Mouse (Mus musculus) G1E (cell line): ENCODE measurements around the gene Dusp3. TPM values are rescaled to one million over a fixed set of nuclear protein-coding genes. Genes with fewer than 3 reads are reported as not detected.

Source experiments
- ATAC-seq: 2 replicates; pipeline ENCODE4 v1.8.0; 2016; ENCODE audit warnings: mild to moderate bottlenecking; ENCODE audit not compliant: insufficient number of reproducible peaks, poor library complexity, low FRiP score, severe bottlenecking; ENCODE audit errors: extremely low read depth
- DNase-seq: peaks from one replicate; pipeline ENCODE4 v3.0.0; 2012; ENCODE audit warnings: low spot score
- H3K27me3 ChIP-seq: 2 replicates; pipeline ENCODE4 v1.6.1; 2012; ENCODE audit warnings: mild to moderate bottlenecking, low read length, inconsistent platforms; ENCODE audit not compliant: insufficient read depth
- H3K36me3 ChIP-seq: replicated peaks from 2 replicates; pipeline ENCODE3; 2012; ENCODE audit warnings: mild to moderate bottlenecking, inconsistent platforms
- H3K4me1 ChIP-seq: 2 replicates; pipeline ENCODE4 v1.6.1; 2012; ENCODE audit warnings: low read depth, low read length, inconsistent platforms, mixed read lengths; ENCODE audit not compliant: insufficient read depth
- H3K4me3 ChIP-seq: 2 replicates; pipeline ENCODE4 v1.5.1; 2012; ENCODE audit warnings: low read depth, mild to moderate bottlenecking, inconsistent platforms, low read length, moderate library complexity, mixed read lengths
- H3K9me3 ChIP-seq: replicated peaks from 2 replicates; pipeline ENCODE4 v1.6.1; 2012; ENCODE audit warnings: inconsistent platforms
- CTCF ChIP-seq: IDR thresholded peaks from 2 replicates; pipeline ENCODE4 v1.5.1; 2012; ENCODE audit warnings: low read depth, low read length, inconsistent platforms, mixed read lengths
- GATA1 ChIP-seq: IDR thresholded peaks from 2 replicates; pipeline ENCODE4 v1.6.1; 2012; ENCODE audit warnings: borderline replicate concordance, low read length, inconsistent platforms, mixed read lengths
- GATA2 ChIP-seq: IDR thresholded peaks from 2 replicates; pipeline ENCODE4 v1.6.1; 2012; ENCODE audit warnings: low read depth, low read length, inconsistent platforms, borderline replicate concordance
- POLR2AphosphoS5 ChIP-seq: IDR thresholded peaks from 2 replicates; pipeline ENCODE4 v1.6.1; 2012; ENCODE audit warnings: low read depth, low read length, inconsistent platforms; ENCODE audit not compliant: insufficient replicate concordance
- TAL1 ChIP-seq: conservative IDR thresholded peaks from 2 replicates; pipeline ENCODE4 v1.6.1; 2012; ENCODE audit warnings: low read depth, low read length, inconsistent platforms, mixed read lengths
- polyA plus RNA-seq: library from polyadenylated mRNA; stranded (reverse); fragments of >175 nt; gene quantifications from 2 replicates; pipeline ENCODE4 v1.2.3, GENCODE M21; 2012
- total RNA-seq, 2 experiments: library from RNA; stranded (forward) in 1 of 2; stranded (reverse) in 1 of 2; fragments of 200-1000 nt in 1 of 2; fragments of >200 nt in 1 of 2; fragmentation: Nextera tagmentation in 1 of 2; gene quantifications; 2 replicates each; pipeline ENCODE4 v1.2.3; 2014 to 2017

The Dusp3 gene
- total and polyA plus RNA-seq, 3 experiments: 3.4 to 17.3 (median 16.0) TPM

DNA sequence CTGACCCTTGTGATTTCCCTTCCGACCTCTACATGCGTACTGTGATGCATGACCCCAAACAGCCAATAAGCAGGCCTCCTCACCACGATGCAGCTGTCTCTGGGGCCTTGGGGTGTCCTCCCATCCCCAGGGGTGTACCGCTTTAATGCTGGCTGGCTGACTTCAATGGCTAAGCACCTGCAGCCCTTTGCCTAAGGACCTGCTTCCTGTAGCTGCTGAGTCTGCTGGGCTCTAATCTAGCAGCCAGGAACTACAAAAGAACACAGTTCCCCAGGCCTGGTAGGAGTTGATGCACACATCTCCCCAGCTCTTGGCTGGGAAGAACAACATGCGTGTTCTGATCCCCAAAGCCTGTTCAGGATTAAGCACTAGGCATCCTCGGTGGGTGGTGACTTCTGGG, 28.7 kb upstream of the Dusp3 start:
- Histone ChIP-seq H3K36me3 (no peaks in the 10 kb centered on the region), H3K27me3 (peaks cover 29% of the 10 kb centered on the region), H3K4me3 (no peak overlapping the region), H3K9me3 (no peaks in the 10 kb centered on the region), H3K4me1 (no peaks in the 10 kb centered on the region)
- TF ChIP-seq GATA1: no peak
- TF ChIP-seq CTCF: no peak
- TF ChIP-seq POLR2AphosphoS5: no peak
- TF ChIP-seq GATA2: no peak
- TF ChIP-seq TAL1: no peak
- ATAC-seq: no peak
- no peak for DNase-seq

DNA sequence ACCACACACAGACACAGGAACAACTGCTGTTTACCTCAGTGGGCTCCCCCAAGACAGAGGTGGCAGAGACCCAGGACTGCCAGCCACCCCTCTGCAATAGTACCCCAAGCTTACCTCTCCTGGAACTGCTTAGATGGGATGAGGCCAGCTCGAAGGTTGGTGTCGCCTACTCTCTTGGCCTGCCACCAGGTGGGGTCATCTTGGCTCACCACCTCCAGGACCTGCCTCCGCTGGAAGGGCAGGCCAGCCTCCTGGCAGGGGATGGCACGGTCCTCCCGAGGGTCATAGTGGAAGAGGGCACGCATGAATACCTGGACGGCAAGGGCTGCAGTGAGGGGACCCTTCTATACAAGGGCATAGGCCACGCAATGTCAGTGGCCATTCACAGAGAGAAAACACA, 26.4 kb upstream of the Dusp3 start:
- Histone ChIP-seq H3K4me3 (no peak overlapping the region), H3K36me3 (no peaks in the 10 kb centered on the region), H3K27me3 (peaks cover 24% of the 10 kb centered on the region), H3K4me1 (no peaks in the 10 kb centered on the region), H3K9me3 (no peaks in the 10 kb centered on the region)
- ATAC-seq (no peak), DNase-seq (no peak)
- TF ChIP-seq TAL1: no peak
- no peak for TF ChIP-seq CTCF
- no peak for TF ChIP-seq GATA1
- no peak for TF ChIP-seq POLR2AphosphoS5
- no peak for TF ChIP-seq GATA2

DNA sequence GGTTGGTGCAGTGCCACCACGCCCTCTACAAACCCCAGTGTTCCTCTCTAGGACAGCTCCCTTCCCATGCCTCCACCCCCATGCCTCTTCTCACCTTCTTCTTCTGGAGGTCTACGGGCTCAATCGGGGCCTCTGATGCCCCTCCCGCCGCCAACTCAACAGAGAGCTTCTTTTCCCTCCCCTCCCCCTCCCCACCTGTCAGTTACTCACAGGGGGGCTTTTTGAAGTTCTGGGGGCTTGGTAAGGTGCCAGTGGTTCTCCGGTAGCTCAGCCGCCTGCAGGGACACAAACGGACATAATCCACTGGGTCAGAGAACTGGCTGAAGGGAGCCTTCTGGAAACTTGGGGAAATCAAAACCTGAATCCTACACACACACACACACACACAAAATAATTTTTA, 24.7 kb upstream of the Dusp3 start:
- H3K36me3 ChIP-seq: no peaks in the 10 kb centered on the region
- TF ChIP-seq POLR2AphosphoS5 (no peak), GATA2 (no peak), GATA1 (no peak), CTCF (no peak), TAL1 (no peak)
- H3K9me3 ChIP-seq: no peaks in the 10 kb centered on the region
- ATAC-seq (no peak), DNase-seq (no peak)
- H3K4me3 ChIP-seq: no peak overlapping the region
- H3K4me1 ChIP-seq: no peaks in the 10 kb centered on the region
- H3K27me3 ChIP-seq: peaks cover 29% of the 10 kb centered on the region

DNA sequence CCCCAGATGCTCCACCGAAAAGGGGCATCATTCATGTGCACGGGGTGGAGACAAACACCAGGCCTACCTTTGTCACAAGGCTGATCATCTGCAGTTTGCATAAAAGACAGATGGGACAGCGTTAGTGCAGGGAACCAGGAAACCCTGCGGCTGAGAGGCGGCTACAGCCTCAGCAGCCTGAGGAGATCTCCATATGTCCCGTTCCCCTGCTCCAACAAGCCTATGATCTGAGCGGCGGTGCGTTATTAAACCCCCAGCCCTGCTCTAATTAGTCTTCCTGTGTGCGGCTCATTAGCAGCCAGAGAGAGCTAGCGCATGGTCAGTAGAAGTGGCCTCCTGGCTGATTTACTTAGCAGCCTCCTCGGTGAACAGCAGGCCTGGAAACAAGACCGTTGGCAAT, 23.3 kb upstream of the Dusp3 start:
- H3K27me3 ChIP-seq: peaks cover 27% of the 10 kb centered on the region
- H3K9me3 ChIP-seq: no peaks in the 10 kb centered on the region
- H3K4me1 ChIP-seq: no peaks in the 10 kb centered on the region
- no peak for ATAC-seq
- TF ChIP-seq GATA1: no peak
- TF ChIP-seq CTCF: no peak
- no peak for TF ChIP-seq POLR2AphosphoS5
- TF ChIP-seq TAL1: no peak
- TF ChIP-seq GATA2: no peak
- no peaks in the 10 kb centered on the region for H3K36me3 ChIP-seq
- H3K4me3 ChIP-seq: no peak overlapping the region
- no peak for DNase-seq

- DNase-seq: no peak
These were observed 22.3 kb upstream of the Dusp3 start for GRCm38 (mm10) chr11:102008954-102009637.

DNA sequence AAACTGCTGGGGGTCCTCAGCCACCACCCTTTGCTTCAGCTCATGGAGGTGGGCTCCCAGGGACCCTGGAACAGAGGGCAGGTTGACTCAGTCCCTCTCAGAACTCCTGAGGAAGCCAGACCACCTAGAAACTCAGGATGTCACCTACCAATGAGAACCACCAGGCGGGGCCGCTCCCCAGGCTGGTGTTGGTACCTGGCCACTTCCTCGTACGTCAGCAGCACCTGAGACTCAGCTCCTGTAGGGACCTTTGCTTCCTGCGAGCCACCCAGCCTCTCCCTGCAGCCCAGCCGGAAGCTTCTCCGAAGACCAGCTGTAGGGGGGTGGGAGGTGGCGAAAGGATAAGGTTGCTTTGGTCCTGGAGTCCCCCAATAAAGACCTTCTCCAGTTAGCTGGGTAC, 21.6 kb upstream of the Dusp3 start:
- no peaks in the 10 kb centered on the region; the same call in 1 of the 2 replicates for H3K9me3 ChIP-seq
- no peak for TF ChIP-seq CTCF
- TF ChIP-seq GATA2: no peak
- TF ChIP-seq POLR2AphosphoS5: no peak
- ATAC-seq: no peak
- DNase-seq: no peak
- H3K4me3 ChIP-seq: no peak overlapping the region
- H3K36me3 ChIP-seq: no peaks in the 10 kb centered on the region
- peaks cover 22% of the 10 kb centered on the region for H3K27me3 ChIP-seq
- H3K4me1 ChIP-seq: no peaks in the 10 kb centered on the region

More at GRCm38 (mm10) chr11:102008954-102009637, 22.3 kb upstream of the Dusp3 start:
- no peak for ATAC-seq
- Histone ChIP-seq H3K27me3 (peaks cover 24% of the 10 kb centered on the region), H3K4me1 (no peaks in the 10 kb centered on the region), H3K36me3 (no peaks in the 10 kb centered on the region), H3K9me3 (no peaks in the 10 kb centered on the region; the same call in 1 of the 2 replicates), H3K4me3 (no peak overlapping the region)
- TF ChIP-seq TAL1: no peak
- TF ChIP-seq POLR2AphosphoS5: no peak
- TF ChIP-seq GATA1: no peak
- no peak for TF ChIP-seq GATA2
- TF ChIP-seq CTCF: no peak

- peaks cover 27% of the 10 kb centered on the region for H3K27me3 ChIP-seq
These were observed 19.9 kb upstream of the Dusp3 start for GRCm38 (mm10) chr11:102006688-102007087.

More at GRCm38 (mm10) chr11:102006688-102007087, 19.9 kb upstream of the Dusp3 start:
- Histone ChIP-seq H3K9me3 (no peaks in the 10 kb centered on the region; the same call in 1 of the 2 replicates), H3K36me3 (no peaks in the 10 kb centered on the region), H3K4me3 (no peak overlapping the region), H3K4me1 (no peaks in the 10 kb centered on the region)
- no peak for TF ChIP-seq POLR2AphosphoS5
- TF ChIP-seq GATA1: no peak
- no peak for TF ChIP-seq TAL1
- TF ChIP-seq GATA2: no peak
- no peak for TF ChIP-seq CTCF
- DNase-seq (no peak), ATAC-seq (no peak)
